Mouse (Mus musculus) hindbrain, embryonic 16.5 days (tissue): ENCODE measurements at regions not wholly inside any gene's neighbourhood (a gene's known extent, or its start where the extent isn't known, plus 50 kb on each side); places are given as distances from the start of the nearest gene placed in this dataset.

Source experiments
- ATAC-seq: fragments of 200-750 bp; cut with Nextera tagmentation; 2 replicates; pipeline ENCODE4 v1.8.0; 2017; ENCODE audit warnings: moderate TSS enrichment, moderate library complexity
- H3K27ac ChIP-seq: fragments of 300-500 bp; sonication (generic); 2 replicates; pipeline ENCODE4 v1.5.1; 2014; ENCODE audit warnings: low read depth, mild to moderate bottlenecking, control low read depth, low read length, moderate library complexity
- H3K27me3 ChIP-seq: fragments of 300-500 bp; sonication (generic); replicated peaks from 2 replicates; pipeline ENCODE4 v1.6.1; 2014; ENCODE audit warnings: low read length; ENCODE audit not compliant: control insufficient read depth, insufficient read depth
- H3K36me3 ChIP-seq: fragments of 300-500 bp; sonication (generic); 2 replicates; pipeline ENCODE4 v1.6.1; 2014; ENCODE audit warnings: mild to moderate bottlenecking, low read length, moderate library complexity, mixed read lengths; ENCODE audit not compliant: control insufficient read depth, insufficient read depth
- H3K4me1 ChIP-seq: fragments of 300-500 bp; sonication (generic); 2 replicates; pipeline ENCODE4 v1.6.1; 2014; ENCODE audit warnings: low read depth, low read length; ENCODE audit not compliant: control insufficient read depth, insufficient read depth
- H3K4me2 ChIP-seq: fragments of 300-500 bp; sonication (generic); 2 replicates; pipeline ENCODE4 v1.6.1; 2014; ENCODE audit warnings: mild to moderate bottlenecking, low read length, control low read depth, moderate library complexity
- H3K4me3 ChIP-seq: fragments of 300-500 bp; sonication (generic); 2 replicates; pipeline ENCODE4 v1.5.1; 2014; ENCODE audit warnings: mild to moderate bottlenecking, low read length, control low read depth, moderate library complexity
- H3K9ac ChIP-seq: fragments of 300-500 bp; sonication (generic); 2 replicates; pipeline ENCODE4 v1.6.1; 2014; ENCODE audit warnings: low read depth, mild to moderate bottlenecking, control low read depth, low read length, moderate library complexity
- H3K9me3 ChIP-seq: fragments of 300-500 bp; sonication (generic); 2 replicates; pipeline ENCODE4 v1.6.1; 2014; ENCODE audit warnings: mild to moderate bottlenecking, low read length, moderate library complexity; ENCODE audit not compliant: control insufficient read depth
- WGBS: fragments of 180-500 bp; shearing (Covaris S2); extraction: QIAGEN DNeasy Blood & Tissue Kit; methylation state at CpG from one replicate; pipeline ENCODE4 v1.1.7; 2014; 5-methylcytosine and 5-hydroxymethylcytosine counted together

GRCm38 (mm10) chrX:142456022-142456421, 65.7 kb upstream of the Acsl4 start:
- no peak overlapping the region for H3K4me3 ChIP-seq
- no peak overlapping the region for H3K9ac ChIP-seq
- H3K9me3 ChIP-seq = no peaks in the 10 kb centered on the region
- H3K27ac ChIP-seq = no peak overlapping the region
- no peaks in the 10 kb centered on the region for H3K36me3 ChIP-seq
- H3K4me2 ChIP-seq = no peak overlapping the region
- no peak for ATAC-seq
- no peaks in the 10 kb centered on the region for H3K4me1 ChIP-seq
- H3K27me3 ChIP-seq = peaks cover 2% of the 10 kb centered on the region; the same call in 1 of the 2 replicates
- WGBS = 79% methylated on average over 1 of the region's 1 CpGs

- Histone ChIP-seq H3K4me2 (no peak overlapping the region), H3K27me3 (peaks cover 5% of the 10 kb centered on the region; the same call in 1 of the 2 replicates), H3K9me3 (no peaks in the 10 kb centered on the region), H3K9ac (no peak overlapping the region), H3K4me3 (no peak overlapping the region), H3K27ac (no peak overlapping the region), H3K36me3 (no peaks in the 10 kb centered on the region), H3K4me1 (no peaks in the 10 kb centered on the region)
- ATAC-seq = no peak
- 60% methylated on average over 2 of the region's 2 CpGs for WGBS
These were observed 73.8 kb upstream of the Acsl4 start for GRCm38 (mm10) chrX:142464174-142464573.

- H3K27ac ChIP-seq = no peak overlapping the region
- 77% methylated on average over 6 of the region's 6 CpGs for WGBS
- H3K9ac ChIP-seq = no peak overlapping the region
- H3K27me3 ChIP-seq = peaks cover 3% of the 10 kb centered on the region; the same call in 1 of the 2 replicates
- H3K4me2 ChIP-seq = no peak overlapping the region
- H3K4me1 ChIP-seq = no peaks in the 10 kb centered on the region
- H3K36me3 ChIP-seq = no peaks in the 10 kb centered on the region
- ATAC-seq = no peak
- H3K4me3 ChIP-seq = no peak overlapping the region
- no peaks in the 10 kb centered on the region for H3K9me3 ChIP-seq
These were observed 74.4 kb upstream of the Acsl4 start for GRCm38 (mm10) chrX:142464756-142465155.

GRCm38 (mm10) chrX:142467850-142468256, 77.5 kb upstream of the Acsl4 start:
- Histone ChIP-seq H3K27ac (no peak overlapping the region), H3K4me1 (no peaks in the 10 kb centered on the region), H3K36me3 (no peaks in the 10 kb centered on the region), H3K4me2 (no peak overlapping the region), H3K27me3 (peaks cover 2% of the 10 kb centered on the region; the same call in 1 of the 2 replicates), H3K9ac (no peak overlapping the region), H3K9me3 (no peaks in the 10 kb centered on the region), H3K4me3 (no peak overlapping the region)
- ATAC-seq = no peak
- WGBS = 38% methylated on average over 5 of the region's 5 CpGs

- H3K36me3 ChIP-seq = no peaks in the 10 kb centered on the region
- no peak for ATAC-seq
- no peak overlapping the region for H3K9ac ChIP-seq
- WGBS = 36% methylated on average over 4 of the region's 4 CpGs
- H3K4me3 ChIP-seq = no peak overlapping the region
- H3K4me2 ChIP-seq = no peak overlapping the region
- no peaks in the 10 kb centered on the region for H3K4me1 ChIP-seq
- H3K27ac ChIP-seq = no peak overlapping the region
- no peaks in the 10 kb centered on the region for H3K9me3 ChIP-seq
- peaks cover 4% of the 10 kb centered on the region; the same call in 1 of the 2 replicates for H3K27me3 ChIP-seq
These were observed 78.1 kb upstream of the Acsl4 start for GRCm38 (mm10) chrX:142468388-142468787.

GRCm38 (mm10) chrX:142469048-142469634, 78.8 kb upstream of the Acsl4 start:
- H3K9ac ChIP-seq = no peak overlapping the region
- 22% methylated on average over 7 of the region's 7 CpGs for WGBS
- no peaks in the 10 kb centered on the region for H3K9me3 ChIP-seq
- no peak; the same call in 1 of the 2 replicates for ATAC-seq
- H3K27ac ChIP-seq = no peak overlapping the region
- no peak overlapping the region for H3K4me3 ChIP-seq
- no peak overlapping the region for H3K4me2 ChIP-seq
- no peaks in the 10 kb centered on the region for H3K36me3 ChIP-seq
- no peaks in the 10 kb centered on the region for H3K4me1 ChIP-seq
- H3K27me3 ChIP-seq = peaks cover 4% of the 10 kb centered on the region; the same call in 1 of the 2 replicates

- Histone ChIP-seq H3K4me2 (no peak overlapping the region), H3K36me3 (no peaks in the 10 kb centered on the region), H3K27ac (no peak overlapping the region), H3K4me3 (no peak overlapping the region), H3K9me3 (no peaks in the 10 kb centered on the region), H3K9ac (no peak overlapping the region), H3K4me1 (no peaks in the 10 kb centered on the region), H3K27me3 (peaks cover 4% of the 10 kb centered on the region; the same call in 1 of the 2 replicates)
- 88% methylated on average over 1 of the region's 1 CpGs for WGBS
- no peak for ATAC-seq
These were observed 79.7 kb upstream of the Acsl4 start for GRCm38 (mm10) chrX:142470083-142470482.

GRCm38 (mm10) chrX:142481203-142481815, 91.0 kb upstream of the Acsl4 start:
- H3K36me3 ChIP-seq = no peaks in the 10 kb centered on the region
- H3K9ac ChIP-seq = no peak overlapping the region
- 82% methylated on average over 5 of the region's 5 CpGs for WGBS
- no peaks in the 10 kb centered on the region for H3K4me1 ChIP-seq
- no peak overlapping the region for H3K27ac ChIP-seq
- no peak overlapping the region for H3K4me2 ChIP-seq
- no peak for ATAC-seq
- no peaks in the 10 kb centered on the region for H3K27me3 ChIP-seq
- no peak overlapping the region for H3K4me3 ChIP-seq
- H3K9me3 ChIP-seq = no peaks in the 10 kb centered on the region

GRCm38 (mm10) chrX:142488078-142488477, 97.7 kb upstream of the Acsl4 start:
- H3K36me3 ChIP-seq = no peaks in the 10 kb centered on the region

More at GRCm38 (mm10) chrX:142488078-142488477, 97.7 kb upstream of the Acsl4 start:
- no peaks in the 10 kb centered on the region for H3K4me1 ChIP-seq
- WGBS = 92% methylated on average over 4 of the region's 4 CpGs
- H3K4me3 ChIP-seq = no peak overlapping the region
- no peaks in the 10 kb centered on the region for H3K9me3 ChIP-seq
- no peak overlapping the region for H3K27ac ChIP-seq
- no peak overlapping the region for H3K4me2 ChIP-seq
- peaks cover 3% of the 10 kb centered on the region; the same call in 1 of the 2 replicates for H3K27me3 ChIP-seq
- no peak overlapping the region for H3K9ac ChIP-seq
- no peak for ATAC-seq
